13 mouse cellular contexts compared by ENCODE assay signal in the genomic region with DNA sequence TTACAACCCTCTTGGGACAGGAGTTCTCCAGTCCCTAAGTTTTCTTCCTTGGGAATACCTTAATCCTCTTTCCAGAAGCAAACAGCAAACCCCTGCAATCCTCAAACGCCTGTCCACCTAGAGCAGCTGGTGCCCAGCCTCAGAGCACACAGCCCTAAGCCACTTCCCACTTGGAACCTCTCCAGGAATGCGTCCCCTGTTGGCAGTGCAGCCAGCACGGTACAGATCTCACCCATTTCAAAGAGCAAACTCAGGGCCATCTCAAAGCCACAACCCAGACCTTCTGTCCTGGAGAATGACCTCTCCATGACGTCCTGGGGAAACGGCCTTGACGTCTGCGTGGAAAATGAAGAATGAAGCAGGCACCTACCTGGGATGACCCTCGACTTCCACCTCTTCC.
DNase-seq lines count a peak whose midpoint lies in the region; ATAC-seq and TF ChIP-seq lines count a peak whose summit lies in the region.
"Had no signal": no experiment of that assay in that cellular context is flagged by ENCODE, and none has a peak within 500 bp of the region (broad histone marks: within the 10 kb centered on the region; RNA-seq: fewer than 3 reads in every experiment).

No protein-coding gene starts in this region.

- no peak overlapping the region for H3K4me3 ChIP-seq in heart, embryonic 16.5 days (ENCODE audit: low read length)
- no peak overlapping the region for H3K4me3 ChIP-seq in heart, embryonic 10.5 days
- H3K4me3 ChIP-seq in lung, adult 2 months (replicated peaks; ENCODE audit: extremely low read depth, low read depth, low read length), result no peak overlapping the region
- H3K4me3 ChIP-seq: embryonic facial prominence, embryonic 13.5 days; liver, embryonic 13.5 days; midbrain, embryonic 12.5 days had no signal

- no peaks in the 10 kb centered on the region for H3K9me3 ChIP-seq in heart, embryonic 16.5 days (replicated peaks; ENCODE audit: control insufficient read depth, low read length)
- H3K9me3 ChIP-seq in heart, embryonic 10.5 days, result no peaks in the 10 kb centered on the region
- H3K9me3 ChIP-seq: embryonic facial prominence, embryonic 13.5 days; liver, embryonic 13.5 days; midbrain, embryonic 12.5 days had no signal

- H3K4me1 ChIP-seq in heart, embryonic 16.5 days (ENCODE audit: control insufficient read depth, insufficient read depth, low read length), result peaks cover 18% of the 10 kb centered on the region
- H3K4me1 ChIP-seq in heart, embryonic 10.5 days, result 0 out of 2 replicates have a peak, but pooled peaks cover 2% of the 10 kb centered on the region
- no peaks in the 10 kb centered on the region for H3K4me1 ChIP-seq in lung, adult 2 months (ENCODE audit: control insufficient read depth, insufficient read depth, low read length)
- H3K4me1 ChIP-seq: liver, embryonic 13.5 days had no signal

- no peak for TF ChIP-seq CTCF in lung, adult 2 months (IDR thresholded peaks at IDR 0.05; ENCODE audit: insufficient read depth, low read length)

- DNase-seq in heart, embryonic 10.5 days (ENCODE audit: low spot score), result no peak
- peak; percentile 8 to 11 for DNase-seq in lung, adult 18-20 months
- DNase-seq in lung, adult 2 months, result no peak
- DNase-seq in adrenal gland, postnatal 25 days, result peak; percentile 61
- peak; percentile 9 for DNase-seq in lung, postnatal 25 days (ENCODE audit: low spot score)
- no peak for DNase-seq in T-cell, adult 2 months (ENCODE audit: low spot score)
- DNase-seq: cerebellum, adult 9-10 months; liver, embryonic 13.5 days had no signal

- no peaks in the 10 kb centered on the region for H3K27me3 ChIP-seq in heart, embryonic 16.5 days (ENCODE audit: control insufficient read depth, insufficient read depth, low read length)
- H3K27me3 ChIP-seq in heart, embryonic 10.5 days (ENCODE audit: insufficient read depth, poor library complexity, severe bottlenecking), result 0 out of 2 replicates have a peak, but pooled peaks cover 3% of the 10 kb centered on the region
- H3K27me3 ChIP-seq: embryonic facial prominence, embryonic 13.5 days; liver, embryonic 13.5 days; midbrain, embryonic 12.5 days had no signal

- TF ChIP-seq POLR2A in lung, adult 2 months (IDR thresholded peaks at IDR 0.05; ENCODE audit: borderline replicate concordance, extremely low read depth, low read depth, low read length), result no peak

- peak; percentile 70; the same call in 1 of the 2 replicates for ATAC-seq in heart, embryonic 16.5 days (replicated peaks; ENCODE audit: extremely low read depth, insufficient read depth, low FRiP score)
- ATAC-seq in erythroblast, adult 5-6 weeks (replicated peaks; ENCODE audit: low FRiP score, poor library complexity, severe bottlenecking), result no peak
- ATAC-seq: forebrain, embryonic 16.5 days had no signal

- no peak overlapping the region for H3K27ac ChIP-seq in heart, embryonic 16.5 days (ENCODE audit: low read length)
- H3K27ac ChIP-seq in heart, embryonic 10.5 days, result no peak overlapping the region
- H3K27ac ChIP-seq: embryonic facial prominence, embryonic 13.5 days; liver, embryonic 13.5 days; midbrain, embryonic 12.5 days had no signal

- WGBS in heart, embryonic 16.5 days, result 35% methylated on average over 8 of the region's 8 CpGs
- WGBS in heart, embryonic 10.5 days, result 59% methylated on average over 8 of the region's 8 CpGs
- 38% methylated on average over 8 of the region's 8 CpGs for WGBS in lung, adult 2 months

- no peaks in the 10 kb centered on the region for H3K36me3 ChIP-seq in heart, embryonic 16.5 days (ENCODE audit: control insufficient read depth, insufficient read depth)
- no peaks in the 10 kb centered on the region for H3K36me3 ChIP-seq in heart, embryonic 10.5 days
- H3K36me3 ChIP-seq: embryonic facial prominence, embryonic 13.5 days; liver, embryonic 13.5 days; midbrain, embryonic 12.5 days had no signal

- no peak overlapping the region for H3K4me2 ChIP-seq in heart, embryonic 16.5 days (ENCODE audit: low read depth, low read length)
- H3K4me2 ChIP-seq: embryonic facial prominence, embryonic 13.5 days; liver, embryonic 13.5 days; midbrain, embryonic 12.5 days had no signal

- H3K9ac ChIP-seq in heart, embryonic 16.5 days (ENCODE audit: low read length), result no peak overlapping the region
- H3K9ac ChIP-seq: embryonic facial prominence, embryonic 13.5 days; liver, embryonic 13.5 days; midbrain, embryonic 12.5 days had no signal

Comparison
In these comparisons a context has a peak if more than half of its experiments do, and no peak if none do; other contexts are left out.
1. DNase-seq: peak in lung, adult 18-20 months (2 of 2), adrenal gland, postnatal 25 days (single experiment) and lung, postnatal 25 days (single experiment); none in heart, embryonic 10.5 days (single experiment), lung, adult 2 months (single experiment) and T-cell, adult 2 months (single experiment).